Mouse (Mus musculus): ENCODE data around the gene Rmnd1. TPM values are rescaled to one million over a fixed set of nuclear protein-coding genes. Genes with fewer than 3 reads are reported as not detected.

The Rmnd1 gene
- polyA plus RNA-seq, 1 experiment from 2014 or later, result 53.7 TPM

GRCm38 (mm10) chr10:4390550-4390949, 41.6 kb downstream of the Rmnd1 start:
- no peak for ATAC-seq
- Histone ChIP-seq H3K27me3 (no peaks in the 10 kb centered on the region), H3K9me3 (no peaks in the 10 kb centered on the region), H3K27ac (no peak overlapping the region), H3K36me3 (peaks cover 13% of the 10 kb centered on the region; the same call in 1 of the 2 replicates), H3K4me1 (replicated peaks) (peaks cover 48% of the 10 kb centered on the region), H3K9ac (replicated peaks) (no peak overlapping the region), H3K4me3 (replicated peaks) (0 out of 2 replicates have a peak overlapping the region, but pooled peaks have one; percentile 97), H3K4me2 (replicated peaks) (peak overlapping the region; percentile 88)
- 75% methylated on average over 2 of the region's 2 CpGs for WGBS

- Histone ChIP-seq H3K27me3 (no peaks in the 10 kb centered on the region), H3K9me3 (no peaks in the 10 kb centered on the region), H3K4me1 (replicated peaks) (peaks cover 48% of the 10 kb centered on the region), H3K4me2 (replicated peaks) (peak overlapping the region; percentile 88), H3K4me3 (replicated peaks) (peak overlapping the region; percentile 97), H3K36me3 (peaks cover 11% of the 10 kb centered on the region; the same call in 1 of the 2 replicates), H3K27ac (no peak overlapping the region), H3K9ac (replicated peaks) (peak overlapping the region; percentile 99)
- ATAC-seq, result no peak
- 51% methylated on average over 5 of the region's 5 CpGs for WGBS
Observed at GRCm38 (mm10) chr10:4389461-4390112, 42.6 kb downstream of the Rmnd1 start.

GRCm38 (mm10) chr10:4389036-4389435, 43.2 kb downstream of the Rmnd1 start:
- Histone ChIP-seq H3K4me3 (replicated peaks) (peak overlapping the region; percentile 97), H3K36me3 (peaks cover 6% of the 10 kb centered on the region; the same call in 1 of the 2 replicates), H3K27ac (no peak overlapping the region), H3K4me1 (replicated peaks) (peaks cover 48% of the 10 kb centered on the region), H3K9ac (replicated peaks) (peak overlapping the region; percentile 99), H3K9me3 (no peaks in the 10 kb centered on the region), H3K27me3 (no peaks in the 10 kb centered on the region), H3K4me2 (replicated peaks) (peak overlapping the region; percentile 88)
- ATAC-seq, result no peak
- WGBS, result 30% methylated on average over 10 of the region's 10 CpGs

- Histone ChIP-seq H3K27me3 (no peaks in the 10 kb centered on the region), H3K4me1 (replicated peaks) (peaks cover 48% of the 10 kb centered on the region), H3K4me3 (replicated peaks) (peak overlapping the region; percentile 97), H3K36me3 (peaks cover 5% of the 10 kb centered on the region; the same call in 1 of the 2 replicates), H3K27ac (peak overlapping the region; percentile 100), H3K9me3 (no peaks in the 10 kb centered on the region), H3K4me2 (replicated peaks) (peak overlapping the region; percentile 88), H3K9ac (replicated peaks) (peak overlapping the region; percentile 99)
- under 1% methylated on average over 19 of the region's 19 CpGs for WGBS
- ATAC-seq, result no peak
Observed at GRCm38 (mm10) chr10:4388384-4388745, 43.8 kb downstream of the Rmnd1 start.

- Histone ChIP-seq H3K36me3 (peaks cover 1% of the 10 kb centered on the region; the same call in 1 of the 2 replicates), H3K4me1 (replicated peaks) (peaks cover 46% of the 10 kb centered on the region), H3K4me2 (replicated peaks) (peak within 1 kb of the TSS; percentile 88), H3K27me3 (no peaks in the 10 kb centered on the region), H3K4me3 (replicated peaks) (peak within 1 kb of the TSS; percentile 97), H3K9me3 (no peaks in the 10 kb centered on the region), H3K27ac (peak within 1 kb of the TSS; percentile 100), H3K9ac (replicated peaks) (peak within 1 kb of the TSS; percentile 99)
- ATAC-seq, result peak; percentile 15
- 0% methylated on average over 41 of the region's 87 CpGs for WGBS
Observed at GRCm38 (mm10) chr10:4387701-4388383, 44.3 kb downstream of the Rmnd1 start, which contains the start of gene Zbtb2. Gene Zbtb2, minus strand, starts transcription at chr10:4388108.

GRCm38 (mm10) chr10:4386609-4387591, 45.3 kb downstream of the Rmnd1 start:
- Histone ChIP-seq H3K27ac (peak overlapping the region; percentile 100), H3K36me3 (no peaks in the 10 kb centered on the region), H3K4me1 (replicated peaks) (peaks cover 41% of the 10 kb centered on the region), H3K9me3 (no peaks in the 10 kb centered on the region), H3K4me3 (replicated peaks) (peak overlapping the region; percentile 97), H3K4me2 (replicated peaks) (peak overlapping the region; percentile 88), H3K9ac (replicated peaks) (peak overlapping the region; percentile 99), H3K27me3 (no peaks in the 10 kb centered on the region)
- ATAC-seq, result peak; percentile 94
- WGBS, result under 1% methylated on average over 38 of the region's 133 CpGs

- 93% methylated on average over 7 of the region's 7 CpGs for WGBS
- Histone ChIP-seq H3K27ac (no peak overlapping the region), H3K4me1 (replicated peaks) (peaks cover 14% of the 10 kb centered on the region), H3K4me2 (replicated peaks) (no peak overlapping the region), H3K36me3 (no peaks in the 10 kb centered on the region), H3K27me3 (no peaks in the 10 kb centered on the region), H3K9me3 (no peaks in the 10 kb centered on the region), H3K9ac (replicated peaks) (no peak overlapping the region), H3K4me3 (replicated peaks) (no peak overlapping the region)
- no peak for ATAC-seq
Observed at GRCm38 (mm10) chr10:4384244-4384643, 47.9 kb downstream of the Rmnd1 start.

- H3K27ac ChIP-seq, result no peak overlapping the region
- H3K27me3 ChIP-seq, result no peaks in the 10 kb centered on the region
- H3K4me1 ChIP-seq (replicated peaks), result peaks cover 1% of the 10 kb centered on the region; the same call in 1 of the 2 replicates
- H3K4me3 ChIP-seq (replicated peaks), result no peak overlapping the region
- H3K36me3 ChIP-seq, result no peaks in the 10 kb centered on the region
- no peak for ATAC-seq
- WGBS, result 96% methylated on average over 5 of the region's 5 CpGs
- H3K4me2 ChIP-seq (replicated peaks), result no peak overlapping the region
- no peak overlapping the region for H3K9ac ChIP-seq (replicated peaks)
- no peaks in the 10 kb centered on the region for H3K9me3 ChIP-seq
Observed at GRCm38 (mm10) chr10:4380748-4381147, 51.4 kb downstream of the Rmnd1 start.

- H3K9ac ChIP-seq (replicated peaks), result no peak overlapping the region
- no peak overlapping the region for H3K4me2 ChIP-seq (replicated peaks)
- H3K36me3 ChIP-seq, result peaks cover 13% of the 10 kb centered on the region
- no peak overlapping the region for H3K27ac ChIP-seq
- H3K4me1 ChIP-seq (replicated peaks), result 0 out of 2 replicates have a peak, but pooled peaks cover 4% of the 10 kb centered on the region
- ATAC-seq, result no peak
- 91% methylated on average over 7 of the region's 7 CpGs for WGBS
- no peaks in the 10 kb centered on the region for H3K9me3 ChIP-seq
- H3K4me3 ChIP-seq (replicated peaks), result no peak overlapping the region
- H3K27me3 ChIP-seq, result no peaks in the 10 kb centered on the region
Observed at GRCm38 (mm10) chr10:4376931-4377330, 55.3 kb downstream of the Rmnd1 start.

GRCm38 (mm10) chr10:4376461-4376860, 55.7 kb downstream of the Rmnd1 start:
- no peak overlapping the region for H3K27ac ChIP-seq
- no peaks in the 10 kb centered on the region for H3K27me3 ChIP-seq
- WGBS, result 81% methylated on average over 7 of the region's 7 CpGs
- peaks cover 14% of the 10 kb centered on the region for H3K36me3 ChIP-seq
- H3K9ac ChIP-seq (replicated peaks), result no peak overlapping the region
- no peak for ATAC-seq
- no peak overlapping the region for H3K4me2 ChIP-seq (replicated peaks)
- H3K4me1 ChIP-seq (replicated peaks), result 0 out of 2 replicates have a peak, but pooled peaks cover 4% of the 10 kb centered on the region
- no peaks in the 10 kb centered on the region for H3K9me3 ChIP-seq
- H3K4me3 ChIP-seq (replicated peaks), result no peak overlapping the region

GRCm38 (mm10) chr10:4375267-4375666, 56.9 kb downstream of the Rmnd1 start:
- no peaks in the 10 kb centered on the region for H3K9me3 ChIP-seq
- ATAC-seq, result no peak
- WGBS, result 20% methylated on average over 7 of the region's 7 CpGs

More at GRCm38 (mm10) chr10:4375267-4375666, 56.9 kb downstream of the Rmnd1 start:
- H3K4me3 ChIP-seq (replicated peaks), result no peak overlapping the region
- 0 out of 2 replicates have a peak, but pooled peaks cover 4% of the 10 kb centered on the region for H3K4me1 ChIP-seq (replicated peaks)
- H3K27ac ChIP-seq, result no peak overlapping the region
- no peak overlapping the region for H3K4me2 ChIP-seq (replicated peaks)
- H3K36me3 ChIP-seq, result peaks cover 14% of the 10 kb centered on the region
- no peak overlapping the region for H3K9ac ChIP-seq (replicated peaks)
- H3K27me3 ChIP-seq, result no peaks in the 10 kb centered on the region

Measured in midbrain, embryonic 13.5 days (tissue).